Mouse (Mus musculus) midbrain, embryonic 12.5 days (tissue): ENCODE data around the gene Agap1. TPM values are rescaled to one million over a fixed set of nuclear protein-coding genes. Genes with fewer than 3 reads are reported as not detected.
A peak's percentile ranks its signal among the peaks of the same experiment; 100 is the strongest.

Experiments used
- ATAC-seq: fragments of 200-750 bp; cut with Nextera tagmentation; 2 replicates; pipeline ENCODE4 v1.8.0; 2017; ENCODE audit warnings: low read depth, moderate TSS enrichment, moderate library complexity; ENCODE audit not compliant: low FRiP score
- H3K27ac ChIP-seq: fragments of 300-500 bp; sonication (generic); replicated peaks from 2 replicates; pipeline ENCODE4 v1.5.1; 2016; ENCODE audit warnings: mild to moderate bottlenecking
- H3K27me3 ChIP-seq: fragments of 300-500 bp; sonication (generic); 2 replicates; pipeline ENCODE4 v1.6.1; 2016; ENCODE audit warnings: mild to moderate bottlenecking
- H3K36me3 ChIP-seq: fragments of 300-500 bp; sonication (generic); 2 replicates; pipeline ENCODE4 v1.6.1; 2016
- H3K4me1 ChIP-seq: fragments of 300-500 bp; sonication (generic); 2 replicates; pipeline ENCODE4 v1.6.1; 2016
- H3K4me2 ChIP-seq: fragments of 300-500 bp; sonication (generic); replicated peaks from 2 replicates; pipeline ENCODE4 v1.6.1; 2016; ENCODE audit warnings: mild to moderate bottlenecking, moderate library complexity
- H3K4me3 ChIP-seq: fragments of 300-500 bp; sonication (generic); 2 replicates; pipeline ENCODE4 v1.5.1; 2016; ENCODE audit warnings: mild to moderate bottlenecking
- H3K9ac ChIP-seq: fragments of 300-500 bp; sonication (generic); replicated peaks from 2 replicates; pipeline ENCODE4 v1.6.1; 2016; ENCODE audit warnings: mild to moderate bottlenecking, moderate library complexity
- H3K9me3 ChIP-seq: fragments of 300-500 bp; sonication (generic); 2 replicates; pipeline ENCODE4 v1.6.1; 2016; ENCODE audit warnings: mild to moderate bottlenecking
- WGBS: fragments of 180-500 bp; shearing (Covaris S2); methylation state at CpG from one replicate; pipeline ENCODE4 v1.1.7; 2016; 5-methylcytosine and 5-hydroxymethylcytosine counted together
- polyA plus RNA-seq: library from polyadenylated mRNA; unstranded; fragments of >200 nt; fragmentation: Nextera tagmentation; extraction: Ambion mirVana; gene quantifications from 2 replicates; pipeline ENCODE4 v1.2.1, GENCODE M21; 2016

The Agap1 gene
- polyA plus RNA-seq, 1 experiment from 2014 or later, result 61.9 TPM

GRCm38 (mm10) chr1:89742359-89742758, 287.8 kb downstream of the Agap1 start:
- peaks cover 45% of the 10 kb centered on the region for H3K27me3 ChIP-seq
- H3K4me3 ChIP-seq, result no peak overlapping the region
- no peak overlapping the region for H3K27ac ChIP-seq
- peaks cover 20% of the 10 kb centered on the region for H3K4me1 ChIP-seq
- no peak for ATAC-seq
- no peak overlapping the region for H3K9ac ChIP-seq
- H3K4me2 ChIP-seq, result no peak overlapping the region
- peaks cover 27% of the 10 kb centered on the region; the same call in 1 of the 2 replicates for H3K36me3 ChIP-seq
- WGBS, result 71% methylated on average over 3 of the region's 3 CpGs
- H3K9me3 ChIP-seq, result no peaks in the 10 kb centered on the region

GRCm38 (mm10) chr1:89746171-89746570, 291.6 kb downstream of the Agap1 start:
- peaks cover 49% of the 10 kb centered on the region for H3K27me3 ChIP-seq

GRCm38 (mm10) chr1:89749666-89750065, 295.1 kb downstream of the Agap1 start:
- Histone ChIP-seq H3K36me3 (peaks cover 8% of the 10 kb centered on the region; the same call in 1 of the 2 replicates), H3K4me1 (peaks cover 20% of the 10 kb centered on the region), H3K27ac (0 out of 2 replicates have a peak overlapping the region, but pooled peaks have one; percentile 69), H3K9me3 (no peaks in the 10 kb centered on the region), H3K9ac (no peak overlapping the region), H3K4me3 (no peak overlapping the region), H3K27me3 (peaks cover 43% of the 10 kb centered on the region), H3K4me2 (0 out of 2 replicates have a peak overlapping the region, but pooled peaks have one; percentile 51)
- ATAC-seq, result no peak

More at GRCm38 (mm10) chr1:89746171-89746570, 291.6 kb downstream of the Agap1 start:
- Histone ChIP-seq H3K4me3 (no peak overlapping the region), H3K9me3 (no peaks in the 10 kb centered on the region), H3K27ac (no peak overlapping the region), H3K4me1 (peaks cover 14% of the 10 kb centered on the region), H3K36me3 (peaks cover 27% of the 10 kb centered on the region; the same call in 1 of the 2 replicates), H3K4me2 (no peak overlapping the region), H3K9ac (no peak overlapping the region)
- no peak for ATAC-seq
- WGBS, result 58% methylated on average over 3 of the region's 3 CpGs

- 4% methylated on average over 9 of the region's 9 CpGs for WGBS
- H3K4me1 ChIP-seq, result peaks cover 20% of the 10 kb centered on the region
- peak overlapping the region; percentile 18; the same call in 1 of the 2 replicates for H3K4me3 ChIP-seq
- 0 out of 2 replicates have a peak, but pooled peaks cover 1% of the 10 kb centered on the region for H3K36me3 ChIP-seq
- no peak overlapping the region for H3K9ac ChIP-seq
- H3K9me3 ChIP-seq, result no peaks in the 10 kb centered on the region
- peak; percentile 70 for ATAC-seq
- peaks cover 44% of the 10 kb centered on the region for H3K27me3 ChIP-seq
- H3K27ac ChIP-seq, result peak overlapping the region; percentile 69
- peak overlapping the region; percentile 51 for H3K4me2 ChIP-seq
Measured at GRCm38 (mm10) chr1:89750495-89750894, 295.9 kb downstream of the Agap1 start.

- H3K9ac ChIP-seq, result no peak overlapping the region
- H3K27me3 ChIP-seq, result peaks cover 43% of the 10 kb centered on the region
- no peaks in the 10 kb centered on the region for H3K9me3 ChIP-seq
- no peaks in the 10 kb centered on the region for H3K36me3 ChIP-seq
- H3K4me3 ChIP-seq, result peak overlapping the region; percentile 18; the same call in 1 of the 2 replicates
- H3K4me2 ChIP-seq, result peak overlapping the region; percentile 51
- WGBS, result 6% methylated on average over 21 of the region's 21 CpGs
- peak; percentile 87 for ATAC-seq
- peaks cover 24% of the 10 kb centered on the region for H3K4me1 ChIP-seq
- H3K27ac ChIP-seq, result peak overlapping the region; percentile 69
Measured at GRCm38 (mm10) chr1:89750921-89751320, 296.3 kb downstream of the Agap1 start.

GRCm38 (mm10) chr1:89751344-89751743, 296.7 kb downstream of the Agap1 start:
- 47% methylated on average over 11 of the region's 11 CpGs for WGBS
- H3K4me1 ChIP-seq, result peaks cover 29% of the 10 kb centered on the region
- H3K4me3 ChIP-seq, result no peak overlapping the region

GRCm38 (mm10) chr1:89752659-89753058, 298.1 kb downstream of the Agap1 start:
- no peaks in the 10 kb centered on the region for H3K9me3 ChIP-seq
- H3K9ac ChIP-seq, result no peak overlapping the region
- H3K36me3 ChIP-seq, result no peaks in the 10 kb centered on the region
- ATAC-seq, result no peak
- H3K4me2 ChIP-seq, result no peak overlapping the region
- peaks cover 56% of the 10 kb centered on the region for H3K27me3 ChIP-seq
- H3K4me3 ChIP-seq, result no peak overlapping the region
- no peak overlapping the region for H3K27ac ChIP-seq
- WGBS, result 100% methylated on average over 3 of the region's 3 CpGs
- peaks cover 38% of the 10 kb centered on the region for H3K4me1 ChIP-seq

More at GRCm38 (mm10) chr1:89751344-89751743, 296.7 kb downstream of the Agap1 start:
- H3K27ac ChIP-seq, result peak overlapping the region; percentile 69; the same call in 1 of the 2 replicates
- peak overlapping the region; percentile 51 for H3K4me2 ChIP-seq
- H3K9me3 ChIP-seq, result no peaks in the 10 kb centered on the region
- no peaks in the 10 kb centered on the region for H3K36me3 ChIP-seq
- peak; percentile 28 for ATAC-seq
- H3K27me3 ChIP-seq, result peaks cover 43% of the 10 kb centered on the region
- no peak overlapping the region for H3K9ac ChIP-seq

- Histone ChIP-seq H3K27ac (no peak overlapping the region), H3K36me3 (no peaks in the 10 kb centered on the region), H3K9me3 (no peaks in the 10 kb centered on the region), H3K9ac (no peak overlapping the region), H3K4me2 (no peak overlapping the region), H3K4me3 (no peak overlapping the region), H3K27me3 (peaks cover 48% of the 10 kb centered on the region), H3K4me1 (peaks cover 32% of the 10 kb centered on the region)
- no peak for ATAC-seq
- WGBS, result 45% methylated on average over 12 of the region's 12 CpGs
Measured at GRCm38 (mm10) chr1:89755358-89755757, 300.8 kb downstream of the Agap1 start.

- 10% methylated on average over 8 of the region's 8 CpGs for WGBS
- no peaks in the 10 kb centered on the region for H3K9me3 ChIP-seq
- ATAC-seq, result peak; percentile 51
- H3K27ac ChIP-seq, result 0 out of 2 replicates have a peak overlapping the region, but pooled peaks have one; percentile 2
- H3K27me3 ChIP-seq, result peaks cover 48% of the 10 kb centered on the region
- H3K36me3 ChIP-seq, result no peaks in the 10 kb centered on the region
- peaks cover 22% of the 10 kb centered on the region for H3K4me1 ChIP-seq
- H3K9ac ChIP-seq, result no peak overlapping the region
- H3K4me3 ChIP-seq, result no peak overlapping the region
- H3K4me2 ChIP-seq, result no peak overlapping the region
Measured at GRCm38 (mm10) chr1:89756387-89756786, 301.8 kb downstream of the Agap1 start.

- Histone ChIP-seq H3K27ac (no peak overlapping the region), H3K4me3 (no peak overlapping the region), H3K27me3 (peaks cover 42% of the 10 kb centered on the region), H3K9ac (no peak overlapping the region), H3K36me3 (0 out of 2 replicates have a peak, but pooled peaks cover under 1% of the 10 kb centered on the region), H3K4me2 (no peak overlapping the region), H3K4me1 (peaks cover 18% of the 10 kb centered on the region), H3K9me3 (no peaks in the 10 kb centered on the region)
- 55% methylated on average over 3 of the region's 3 CpGs for WGBS
- ATAC-seq, result no peak
Measured at GRCm38 (mm10) chr1:89757545-89757944, 302.9 kb downstream of the Agap1 start.

GRCm38 (mm10) chr1:89763912-89764311, 309.3 kb downstream of the Agap1 start:
- peaks cover 7% of the 10 kb centered on the region; the same call in 1 of the 2 replicates for H3K36me3 ChIP-seq
- H3K27ac ChIP-seq, result no peak overlapping the region
- 10% methylated on average over 3 of the region's 3 CpGs for WGBS
- no peak overlapping the region for H3K4me2 ChIP-seq
- H3K9ac ChIP-seq, result no peak overlapping the region
- H3K4me3 ChIP-seq, result no peak overlapping the region
- H3K9me3 ChIP-seq, result no peaks in the 10 kb centered on the region
- H3K27me3 ChIP-seq, result peaks cover 3% of the 10 kb centered on the region; the same call in 1 of the 2 replicates
- ATAC-seq, result 0 out of 2 replicates have a peak, but pooled peaks have one; percentile 52
- peaks cover 21% of the 10 kb centered on the region for H3K4me1 ChIP-seq

GRCm38 (mm10) chr1:89766891-89767290, 312.3 kb downstream of the Agap1 start:
- WGBS, result 48% methylated on average over 8 of the region's 8 CpGs
- Histone ChIP-seq H3K9ac (no peak overlapping the region), H3K4me1 (peaks cover 34% of the 10 kb centered on the region), H3K36me3 (peaks cover 13% of the 10 kb centered on the region; the same call in 1 of the 2 replicates), H3K4me3 (no peak overlapping the region), H3K9me3 (no peaks in the 10 kb centered on the region), H3K27ac (no peak overlapping the region), H3K27me3 (peaks cover 3% of the 10 kb centered on the region; the same call in 1 of the 2 replicates), H3K4me2 (no peak overlapping the region)
- ATAC-seq, result no peak
